Mouse (Mus musculus) midbrain, embryonic 14.5 days (tissue): Measurements from ENCODE around the gene 4930539E08Rik. TPM values are rescaled to one million over a fixed set of nuclear protein-coding genes. Genes with fewer than 3 reads are reported as not detected.

ENCODE experiments used
- ATAC-seq: fragments of 200-750 bp; cut with Nextera tagmentation; 2 replicates; pipeline ENCODE4 v1.8.0; 2017; ENCODE audit warnings: moderate number of reproducible peaks, moderate library complexity; ENCODE audit not compliant: low FRiP score, low TSS enrichment
- DNase-seq: peaks from one replicate; pipeline ENCODE4 v3.0.0-alpha.2; 2015
- H3K27ac ChIP-seq: fragments of 300-500 bp; sonication (generic); replicated peaks from 2 replicates; pipeline ENCODE4 v1.5.1; 2014; ENCODE audit warnings: mild to moderate bottlenecking, low read depth, low read length, moderate library complexity
- H3K27me3 ChIP-seq: fragments of 300-500 bp; sonication (generic); 2 replicates; pipeline ENCODE4 v1.6.1; 2014; ENCODE audit warnings: low read length, control low read depth, mixed read lengths; ENCODE audit not compliant: control insufficient read depth, insufficient read depth
- H3K36me3 ChIP-seq: fragments of 300-500 bp; sonication (generic); 2 replicates; pipeline ENCODE4 v1.6.1; 2014; ENCODE audit warnings: low read length, control low read depth; ENCODE audit not compliant: control insufficient read depth, insufficient read depth
- H3K4me1 ChIP-seq: fragments of 300-500 bp; sonication (generic); 2 replicates; pipeline ENCODE4 v1.6.1; 2014; ENCODE audit warnings: mild to moderate bottlenecking, antibody characterized with exemption, low read length, control low read depth; ENCODE audit not compliant: control insufficient read depth, insufficient read depth
- H3K4me2 ChIP-seq: fragments of 300-500 bp; sonication (generic); 2 replicates; pipeline ENCODE4 v1.6.1; 2014; ENCODE audit warnings: mild to moderate bottlenecking, low read length, moderate library complexity
- H3K4me3 ChIP-seq: fragments of 300-500 bp; sonication (generic); replicated peaks from 2 replicates; pipeline ENCODE4 v1.5.1; 2014; ENCODE audit warnings: low read depth, low read length
- H3K9ac ChIP-seq: fragments of 300-500 bp; sonication (generic); replicated peaks from 2 replicates; pipeline ENCODE4 v1.6.1; 2014; ENCODE audit warnings: mild to moderate bottlenecking, low read length, moderate library complexity
- H3K9me3 ChIP-seq: fragments of 300-500 bp; sonication (generic); 2 replicates; pipeline ENCODE4 v1.6.1; 2016; ENCODE audit warnings: low read length, control low read depth, mixed read lengths; ENCODE audit not compliant: control insufficient read depth
- WGBS: fragments of 180-500 bp; shearing (Covaris S2); extraction: QIAGEN DNeasy Blood & Tissue Kit; methylation state at CpG from one replicate; pipeline ENCODE4 v1.1.7; 2014; 5-methylcytosine and 5-hydroxymethylcytosine counted together
- polyA plus RNA-seq: library from polyadenylated mRNA; unstranded; fragments of >200 nt; fragmentation: Nextera tagmentation; extraction: Ambion mirVana; gene quantifications from 2 replicates; pipeline ENCODE4 v1.2.1, GENCODE M21; 2014

The 4930539E08Rik gene
- polyA plus RNA-seq = 1.0 and 1.2 TPM in 2 replicates

- Histone ChIP-seq H3K36me3 (no peaks in the 10 kb centered on the region), H3K27me3 (no peaks in the 10 kb centered on the region), H3K4me3 (no peak within 1 kb of the TSS), H3K4me2 (no peak within 1 kb of the TSS), H3K9ac (no peak within 1 kb of the TSS), H3K27ac (no peak within 1 kb of the TSS), H3K9me3 (no peaks in the 10 kb centered on the region), H3K4me1 (no peaks in the 10 kb centered on the region)
- DNase-seq = no peak
- 61% methylated on average over 12 of the region's 12 CpGs for WGBS
- no peak for ATAC-seq
These were observed at the start of gene 4930539E08Rik for GRCm38 (mm10) chr17:28915060-28915628. 4930539E08Rik (minus strand) TSS chr17:28915324.

GRCm38 (mm10) chr17:28961596-28961995 is 46.5 kb upstream of the 4930539E08Rik start:
- Histone ChIP-seq H3K9me3 (no peaks in the 10 kb centered on the region), H3K36me3 (peaks cover 68% of the 10 kb centered on the region), H3K4me1 (no peaks in the 10 kb centered on the region), H3K27ac (no peak overlapping the region), H3K27me3 (no peaks in the 10 kb centered on the region), H3K4me2 (no peak overlapping the region), H3K9ac (no peak overlapping the region), H3K4me3 (no peak overlapping the region)
- 78% methylated on average over 10 of the region's 10 CpGs for WGBS
- DNase-seq (no peak), ATAC-seq (no peak)

GRCm38 (mm10) chr17:28960597-28960996 is 45.5 kb upstream of the 4930539E08Rik start:
- no peak overlapping the region for H3K27ac ChIP-seq
- DNase-seq (no peak), ATAC-seq (no peak)
- 62% methylated on average over 10 of the region's 10 CpGs for WGBS
- H3K36me3 ChIP-seq = peaks cover 58% of the 10 kb centered on the region
- H3K9me3 ChIP-seq = no peaks in the 10 kb centered on the region
- H3K4me3 ChIP-seq = no peak overlapping the region
- H3K27me3 ChIP-seq = no peaks in the 10 kb centered on the region
- no peak overlapping the region for H3K9ac ChIP-seq
- no peak overlapping the region for H3K4me2 ChIP-seq
- H3K4me1 ChIP-seq = no peaks in the 10 kb centered on the region

GRCm38 (mm10) chr17:28954416-28954815 is 39.3 kb upstream of the 4930539E08Rik start:
- DNase-seq (no peak), ATAC-seq (no peak)
- Histone ChIP-seq H3K36me3 (peaks cover 8% of the 10 kb centered on the region; the same call in 1 of the 2 replicates), H3K27ac (no peak overlapping the region), H3K9ac (no peak overlapping the region), H3K27me3 (no peaks in the 10 kb centered on the region), H3K4me2 (peak overlapping the region; percentile 15; the same call in 1 of the 2 replicates), H3K4me1 (peaks cover 24% of the 10 kb centered on the region), H3K9me3 (no peaks in the 10 kb centered on the region), H3K4me3 (no peak overlapping the region)
- 97% methylated on average over 9 of the region's 9 CpGs for WGBS

- H3K9ac ChIP-seq = peak overlapping the region; percentile 88
- H3K27ac ChIP-seq = peak overlapping the region; percentile 27
- peak; percentile 30 for DNase-seq
- peak overlapping the region; percentile 82 for H3K4me2 ChIP-seq
- 25% methylated on average over 9 of the region's 9 CpGs for WGBS
- H3K36me3 ChIP-seq = peaks cover 7% of the 10 kb centered on the region; the same call in 1 of the 2 replicates
- H3K9me3 ChIP-seq = no peaks in the 10 kb centered on the region
- no peak for ATAC-seq
- H3K4me3 ChIP-seq = peak overlapping the region; percentile 57
- H3K27me3 ChIP-seq = no peaks in the 10 kb centered on the region
- peaks cover 24% of the 10 kb centered on the region for H3K4me1 ChIP-seq
These were observed 38.1 kb upstream of the 4930539E08Rik start for GRCm38 (mm10) chr17:28953251-28953650.

DNA sequence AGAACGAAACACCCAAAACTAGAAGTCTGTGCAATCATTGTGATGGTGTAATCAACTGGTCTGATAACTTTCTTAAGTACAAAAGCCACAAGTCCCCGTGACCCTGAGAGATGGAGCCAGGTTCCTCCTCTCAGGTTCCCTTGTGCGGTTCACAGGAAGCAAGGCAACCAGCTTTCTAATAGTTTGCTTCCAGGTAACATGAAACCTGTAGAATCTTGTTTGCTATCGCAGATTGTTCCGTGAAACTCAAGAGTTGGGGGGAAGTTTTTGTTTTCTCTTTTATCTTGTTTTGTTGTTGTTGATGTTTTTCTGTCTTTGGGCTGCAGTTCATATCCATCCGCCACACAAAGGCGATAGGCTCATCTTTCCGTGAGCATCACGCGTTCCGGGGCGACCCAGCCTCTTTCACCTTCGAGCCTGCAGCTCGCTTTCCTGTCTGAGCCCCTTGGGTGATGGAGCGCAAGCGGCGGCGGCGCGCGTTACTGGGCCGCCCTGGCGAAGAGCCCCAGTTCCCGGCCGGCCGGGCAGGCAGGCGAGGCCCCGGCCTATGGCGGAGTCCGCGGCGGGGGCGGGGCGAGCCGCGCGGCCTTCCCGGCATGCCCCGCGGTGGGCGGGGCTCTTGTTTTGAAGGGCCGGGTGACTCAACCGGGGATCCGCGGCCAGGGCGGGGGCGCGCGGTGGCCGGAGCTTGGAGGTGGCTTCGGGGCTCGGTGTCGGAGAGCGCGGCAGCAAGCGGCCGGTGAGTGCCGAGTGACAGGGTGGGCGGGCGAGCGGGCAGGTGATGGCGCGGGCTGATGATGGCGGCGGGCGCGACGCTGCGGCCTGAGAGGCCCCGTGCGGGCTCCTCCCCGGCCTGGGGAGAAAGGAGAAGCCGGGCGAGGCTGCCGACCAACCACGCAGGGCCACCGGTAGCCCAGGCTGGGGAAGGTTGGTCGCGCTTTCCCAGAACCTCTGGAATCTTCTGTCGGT is 37.0 kb upstream of the 4930539E08Rik start, which contains the start of gene Kctd20:
Gene Kctd20, plus strand, starts transcription at position 120 of the 969 bp plus-strand sequence.
- Histone ChIP-seq H3K4me3 (peak within 1 kb of the TSS; percentile 57), H3K4me2 (peak within 1 kb of the TSS; percentile 82), H3K27ac (peak within 1 kb of the TSS; percentile 98), H3K36me3 (no peaks in the 10 kb centered on the region), H3K4me1 (peaks cover 24% of the 10 kb centered on the region), H3K9ac (peak within 1 kb of the TSS; percentile 88), H3K9me3 (no peaks in the 10 kb centered on the region), H3K27me3 (no peaks in the 10 kb centered on the region)
- ATAC-seq (peak; percentile 90), DNase-seq (peak; percentile 96)
- 1% methylated on average over 77 of the region's 80 CpGs for WGBS

DNA sequence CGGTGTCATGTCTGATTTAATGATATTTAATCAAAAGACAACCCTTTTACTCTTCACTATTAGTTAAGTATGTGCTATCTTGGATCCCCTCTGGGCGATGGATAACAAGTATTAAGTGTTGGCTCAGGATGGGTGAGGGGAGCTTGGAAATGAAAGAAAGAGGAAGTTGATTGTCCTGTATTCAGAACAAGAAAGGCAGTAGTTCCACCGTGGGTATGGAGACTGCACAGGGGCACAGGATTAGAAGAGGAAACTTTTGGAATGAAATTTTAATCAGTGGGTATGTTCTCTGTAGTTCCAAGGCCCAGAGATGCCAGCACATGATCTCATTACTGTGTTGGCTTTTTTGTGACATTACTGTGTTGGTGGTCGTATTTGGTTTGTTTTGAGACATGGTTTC is 35.6 kb upstream of the 4930539E08Rik start:
- Histone ChIP-seq H3K9me3 (no peaks in the 10 kb centered on the region), H3K9ac (no peak overlapping the region), H3K4me3 (no peak overlapping the region), H3K27ac (no peak overlapping the region), H3K36me3 (no peaks in the 10 kb centered on the region), H3K4me2 (no peak overlapping the region), H3K27me3 (no peaks in the 10 kb centered on the region), H3K4me1 (peaks cover 24% of the 10 kb centered on the region)
- 83% methylated on average over 4 of the region's 4 CpGs for WGBS
- DNase-seq (no peak), ATAC-seq (no peak)

DNA sequence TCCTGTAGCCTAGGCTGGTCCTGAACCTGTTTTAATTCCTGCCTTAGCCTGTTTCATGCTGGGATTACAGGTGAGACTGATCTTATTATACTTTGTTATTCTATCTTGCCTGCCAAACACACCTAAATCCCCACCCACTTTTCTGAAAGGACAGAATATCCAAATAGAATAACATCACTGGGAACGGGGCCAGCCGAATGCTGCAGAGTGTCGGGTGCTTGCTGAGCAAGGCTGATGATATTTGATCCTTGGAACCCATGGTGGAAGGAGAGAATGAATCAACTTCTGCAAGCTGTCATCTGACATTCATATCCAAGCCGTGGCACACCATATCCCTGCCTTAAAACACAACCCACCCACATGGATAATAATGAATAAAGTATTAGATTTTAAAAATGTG is 33.5 kb upstream of the 4930539E08Rik start:
- H3K4me2 ChIP-seq = no peak overlapping the region
- no peak overlapping the region for H3K4me3 ChIP-seq
- no peaks in the 10 kb centered on the region for H3K9me3 ChIP-seq
- DNase-seq (no peak), ATAC-seq (no peak)
- WGBS = 84% methylated on average over 4 of the region's 4 CpGs
- no peak overlapping the region for H3K27ac ChIP-seq
- H3K36me3 ChIP-seq = no peaks in the 10 kb centered on the region
- H3K9ac ChIP-seq = no peak overlapping the region
- H3K4me1 ChIP-seq = peaks cover 15% of the 10 kb centered on the region
- no peaks in the 10 kb centered on the region for H3K27me3 ChIP-seq
